Mouse (Mus musculus) CH12.LX (cell line): Measurements from ENCODE around the gene A630001G21Rik. TPM values are rescaled to one million over a fixed set of nuclear protein-coding genes. Genes with fewer than 3 reads are reported as not detected.

Source experiments
- DNase-seq: peaks from one replicate; pipeline ENCODE4 v3.0.0-alpha.2; 2013; ENCODE audit errors: extremely low read depth
- H3K27ac ChIP-seq: 2 replicates; pipeline ENCODE4 v1.5.1; 2012; ENCODE audit warnings: low read depth, mild to moderate bottlenecking, control low read depth, moderate library complexity; ENCODE audit not compliant: insufficient read depth
- H3K27me3 ChIP-seq: replicated peaks from 2 replicates; pipeline ENCODE3; 2012; ENCODE audit warnings: inconsistent platforms
- H3K36me3 ChIP-seq, 2 experiments: replicated peaks in 1 of 2; 2 replicates each; pipeline versions ENCODE3 to v1.6.1; 2012; ENCODE audit warnings: inconsistent platforms in 1 of 2, low read length in 1 of 2, mild to moderate bottlenecking in 1 of 2, mixed read lengths in 1 of 2, moderate library complexity in 1 of 2; ENCODE audit not compliant: control insufficient read depth in 1 of 2, insufficient read depth in 1 of 2
- H3K4me1 ChIP-seq, 2 experiments: 2 replicates each; pipeline ENCODE4 v1.6.1; 2012; ENCODE audit warnings: inconsistent platforms in 1 of 2, moderate library complexity in 1 of 2; ENCODE audit not compliant: insufficient read depth in 2 of 2, control insufficient read depth in 1 of 2
- H3K4me2 ChIP-seq: 2 replicates; pipeline ENCODE4 v1.6.1; 2012; ENCODE audit warnings: low read depth, mild to moderate bottlenecking, control low read depth; ENCODE audit not compliant: poor library complexity, insufficient read depth, severe bottlenecking
- H3K4me3 ChIP-seq, 3 experiments: fragments of 150-350 bp in 1 of 3; sonication (generic) in 1 of 3; replicated peaks in 1 of 3; 2 replicates each; pipeline versions ENCODE3 to v1.5.1; 2011 to 2012; ENCODE audit warnings: low read depth in 2 of 3, low read length in 2 of 3, mild to moderate bottlenecking in 2 of 3, moderate library complexity in 2 of 3, control low read depth in 1 of 3, improper control_type of control experiment in 1 of 3, inconsistent platforms in 1 of 3, mixed read lengths in 1 of 3; ENCODE audit not compliant: poor library complexity in 1 of 3
- H3K79me2 ChIP-seq: replicated peaks from 2 replicates; pipeline ENCODE4 v1.6.1; 2012; ENCODE audit warnings: mild to moderate bottlenecking, moderate library complexity; ENCODE audit not compliant: control insufficient read depth, poor library complexity, insufficient read depth, severe bottlenecking; ENCODE audit errors: extremely low read depth
- H3K9ac ChIP-seq: 2 replicates; pipeline ENCODE4 v1.6.1; 2012; ENCODE audit warnings: low read depth, mild to moderate bottlenecking, control low read depth, moderate library complexity; ENCODE audit not compliant: insufficient read depth
- H3K9me3 ChIP-seq: replicated peaks from 2 replicates; pipeline ENCODE3; 2012; ENCODE audit warnings: low read length, inconsistent platforms, mixed read lengths
- CHD1 ChIP-seq: IDR thresholded peaks from 2 replicates; pipeline ENCODE4 v1.6.1; 2012; ENCODE audit warnings: low read depth, low read length, improper control_type of control experiment, inconsistent platforms
- CHD2 ChIP-seq: IDR thresholded peaks from 2 replicates; pipeline ENCODE4 v1.6.1; 2011; ENCODE audit warnings: low read length, improper control_type of control experiment
- CTCF ChIP-seq, 2 experiments: IDR thresholded peaks in 1 of 2; conservative IDR thresholded peaks in 1 of 2; 2 replicates each; pipeline ENCODE4 v1.5.1; 2011 to 2012; ENCODE audit warnings: low read depth in 2 of 2, low read length in 2 of 2, improper control_type of control experiment in 1 of 2, inconsistent platforms in 1 of 2, mild to moderate bottlenecking in 1 of 2, moderate library complexity in 1 of 2
- E2F4 ChIP-seq: IDR thresholded peaks from 2 replicates; pipeline ENCODE4 v1.6.1; 2011; ENCODE audit warnings: low read depth, low read length, improper control_type of control experiment; ENCODE audit not compliant: insufficient replicate concordance
- ELF1 ChIP-seq: IDR thresholded peaks from 2 replicates; pipeline ENCODE4 v1.6.1; 2014; ENCODE audit warnings: low read depth, mild to moderate bottlenecking, inconsistent platforms, low read length, improper control_type of control experiment
- EP300 ChIP-seq: IDR thresholded peaks from 2 replicates; pipeline ENCODE4 v1.6.1; 2011; ENCODE audit warnings: low read length, improper control_type of control experiment
- GABPA ChIP-seq: IDR thresholded peaks from 2 replicates; pipeline ENCODE4 v1.6.1; 2012; ENCODE audit warnings: low read depth, low read length, improper control_type of control experiment, inconsistent platforms; ENCODE audit not compliant: insufficient replicate concordance
- HCFC1 ChIP-seq: IDR thresholded peaks from 2 replicates; pipeline ENCODE4 v1.6.1; 2012; ENCODE audit warnings: low read depth, mild to moderate bottlenecking, inconsistent platforms, low read length, improper control_type of control experiment
- IRF4 ChIP-seq: IDR thresholded peaks from 2 replicates; pipeline ENCODE4 v1.6.1; 2014; ENCODE audit warnings: low read depth, mild to moderate bottlenecking, inconsistent platforms, low read length, improper control_type of control experiment
- JUND ChIP-seq: conservative IDR thresholded peaks from 2 replicates; pipeline ENCODE4 v1.6.1; 2011; ENCODE audit warnings: low read depth, low read length, improper control_type of control experiment
- KAT2A ChIP-seq: IDR thresholded peaks from 2 replicates; pipeline ENCODE4 v1.6.1; 2012; ENCODE audit warnings: low read length, improper control_type of control experiment, inconsistent platforms; ENCODE audit not compliant: insufficient replicate concordance
- MAFK ChIP-seq: IDR thresholded peaks from 2 replicates; pipeline ENCODE4 v1.6.1; 2011; ENCODE audit warnings: low read length, improper control_type of control experiment; ENCODE audit not compliant: insufficient replicate concordance
- MAX ChIP-seq: IDR thresholded peaks from 2 replicates; pipeline ENCODE4 v1.6.1; 2011; ENCODE audit warnings: low read length, improper control_type of control experiment
- MAZ ChIP-seq: IDR thresholded peaks from 2 replicates; pipeline ENCODE4 v1.6.1; 2012; ENCODE audit warnings: low read depth, mild to moderate bottlenecking, inconsistent platforms, low read length, improper control_type of control experiment, moderate library complexity
- MEF2A ChIP-seq: IDR thresholded peaks from 2 replicates; pipeline ENCODE4 v1.6.1; 2014; ENCODE audit warnings: low read depth, mild to moderate bottlenecking, inconsistent platforms, low read length, improper control_type of control experiment, borderline replicate concordance
- MXI1 ChIP-seq: IDR thresholded peaks from 2 replicates; pipeline ENCODE4 v1.6.1; 2011; ENCODE audit warnings: mild to moderate bottlenecking, low read depth, low read length, improper control_type of control experiment
- MYC ChIP-seq: IDR thresholded peaks from 2 replicates; pipeline ENCODE4 v1.6.1; 2011; ENCODE audit warnings: low read depth, mild to moderate bottlenecking, improper control_type of control experiment, low read length
- NELFE ChIP-seq: IDR thresholded peaks from 2 replicates; pipeline ENCODE4 v1.6.1; 2011; ENCODE audit warnings: low read depth, low read length, improper control_type of control experiment
- NRF1 ChIP-seq: IDR thresholded peaks from 2 replicates; pipeline ENCODE4 v1.6.1; 2014; ENCODE audit warnings: low read depth, mild to moderate bottlenecking, inconsistent platforms, low read length, improper control_type of control experiment, moderate library complexity
- PAX5 ChIP-seq: IDR thresholded peaks from 2 replicates; pipeline ENCODE4 v1.6.1; 2012; ENCODE audit warnings: low read length, inconsistent platforms, mixed read lengths
- POLR2A ChIP-seq: IDR thresholded peaks from 2 replicates; pipeline ENCODE4 v1.6.1; 2011; ENCODE audit warnings: low read depth, mild to moderate bottlenecking, improper control_type of control experiment, low read length
- POLR2AphosphoS2 ChIP-seq: IDR thresholded peaks from 2 replicates; pipeline ENCODE4 v1.6.1; 2011; ENCODE audit warnings: low read depth, low read length, improper control_type of control experiment
- RAD21 ChIP-seq: IDR thresholded peaks from 2 replicates; pipeline ENCODE4 v1.6.1; 2011; ENCODE audit warnings: low read depth, mild to moderate bottlenecking, low read length, improper control_type of control experiment, moderate library complexity
- RCOR1 ChIP-seq: conservative IDR thresholded peaks from 2 replicates; pipeline ENCODE4 v1.6.1; 2012; ENCODE audit warnings: low read depth, mild to moderate bottlenecking, inconsistent platforms, low read length, improper control_type of control experiment
- SIN3A ChIP-seq: IDR thresholded peaks from 2 replicates; pipeline ENCODE4 v1.6.1; 2012; ENCODE audit warnings: low read length, improper control_type of control experiment, inconsistent platforms
- TCF12 ChIP-seq: IDR thresholded peaks from 2 replicates; pipeline ENCODE4 v1.6.1; 2014; ENCODE audit warnings: low read depth, mild to moderate bottlenecking, inconsistent platforms, low read length, improper control_type of control experiment
- USF2 ChIP-seq: conservative IDR thresholded peaks from 2 replicates; pipeline ENCODE4 v1.6.1; 2011; ENCODE audit warnings: low read depth, low read length, improper control_type of control experiment
- ZC3H11A ChIP-seq: IDR thresholded peaks from 2 replicates; pipeline ENCODE4 v1.6.1; 2012; ENCODE audit warnings: low read depth, mild to moderate bottlenecking, inconsistent platforms, low read length, improper control_type of control experiment
- ZKSCAN1 ChIP-seq: IDR thresholded peaks from 2 replicates; pipeline ENCODE4 v1.6.1; 2012; ENCODE audit warnings: low read depth, inconsistent platforms, low read length, improper control_type of control experiment, borderline replicate concordance
- ZMIZ1 ChIP-seq: IDR thresholded peaks from 2 replicates; pipeline ENCODE4 v1.6.1; 2012; ENCODE audit warnings: low read depth, mild to moderate bottlenecking, inconsistent platforms, low read length, improper control_type of control experiment
- ZNF384 ChIP-seq: IDR thresholded peaks from 2 replicates; pipeline ENCODE4 v1.6.1; 2012; ENCODE audit warnings: low read depth, low read length, improper control_type of control experiment, inconsistent platforms
- dilution Hi-C: fragments of 300-500 bp; cut with MboI; formaldehyde crosslinking; loops from 2 replicates; pipeline ENCODE4 v1.14.3; 2020; ENCODE audit warnings: low sequenced_read_pairs; ENCODE audit not compliant: extremely low pct_unique_long_range_greater_than_20kb, extremely low pct_ligation_motif_present
- in situ Hi-C: fragments of 300-500 bp; cut with MboI; formaldehyde crosslinking; loops from 3 replicates; pipeline ENCODE4 v1.14.3; 2019; ENCODE audit warnings: low sequenced_read_pairs, low pct_ligation_motif_present, low pct_unique_long_range_greater_than_20kb, mixed read lengths
- polyA plus RNA-seq: library from polyadenylated mRNA; unstranded; fragments of >175 nt; gene quantifications from 2 replicates; pipeline ENCODE4 v1.2.1, GENCODE M21; 2012; ENCODE audit warnings: low read depth; ENCODE audit not compliant: insufficient read length
- total RNA-seq, 2 experiments: library from RNA; depleted of rRNA; stranded (reverse); fragments of 300-350 nt in 1 of 2; fragments of >200 nt in 1 of 2; gene quantifications; 2 replicates each; pipeline ENCODE4 v1.2.3; 2012 to 2014

Gene A630001G21Rik
- total and polyA plus RNA-seq, 3 experiments = 55.8 to 151 (median 139) TPM

DNA sequence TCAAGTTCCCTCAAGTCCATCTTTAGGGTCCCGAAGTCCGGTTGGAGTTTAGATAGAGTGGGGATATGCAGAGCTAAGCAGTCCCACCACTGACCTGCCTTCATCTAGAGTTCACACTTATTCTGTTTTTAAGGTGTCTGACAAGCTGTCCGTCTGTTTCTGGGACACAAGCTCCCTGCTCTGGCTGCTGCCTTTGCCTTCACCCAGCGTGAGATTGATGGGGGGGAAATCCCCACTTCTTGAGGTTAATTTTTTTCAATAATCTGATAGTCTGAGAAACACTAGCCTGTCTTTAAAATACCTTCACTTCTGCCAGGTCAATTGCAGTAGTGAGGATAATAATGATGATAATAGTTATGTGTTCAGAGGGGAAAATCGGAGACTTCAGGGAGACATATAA lies 36.1 kb downstream of the A630001G21Rik start (continued):
- TF ChIP-seq NELFE (no peak), EP300 (peak; percentile 35; the same call in 1 of the 2 replicates), MXI1 (0 out of 2 replicates have a peak, but pooled peaks have one; percentile 35), HCFC1 (no peak), JUND (no peak), USF2 (no peak), POLR2AphosphoS2 (peak; percentile 39; the same call in 1 of the 2 replicates)

DNA sequence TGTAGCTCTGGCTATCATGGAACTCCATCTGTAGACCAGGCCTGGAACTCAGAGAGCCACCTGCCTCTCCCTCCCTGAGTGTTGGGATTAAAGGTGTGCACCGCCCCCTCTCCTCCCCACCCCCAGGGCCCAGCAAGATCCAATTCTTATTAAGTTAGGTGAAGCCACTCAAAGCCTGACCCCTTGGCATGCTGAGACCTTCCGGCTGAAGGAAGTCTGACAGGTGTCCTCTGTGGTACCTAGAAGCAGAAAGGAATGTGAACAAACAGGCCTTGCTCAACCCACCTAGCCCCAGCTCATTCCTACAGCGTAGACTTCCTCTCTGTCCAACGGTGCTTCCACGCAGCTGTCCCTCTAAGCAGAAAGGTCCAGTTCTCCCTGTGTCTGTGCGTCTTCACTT lies 37.5 kb downstream of the A630001G21Rik start:
- Histone ChIP-seq H3K4me1 (peaks cover 19 to 69% of the 10 kb centered on the region in 2 experiments), H3K27me3 (no peaks in the 10 kb centered on the region), H3K4me3 (no peak overlapping the region), H3K4me2 (no peak overlapping the region; the same call in 1 of the 2 replicates), H3K36me3 (peaks cover 0 to 32% of the 10 kb centered on the region in 2 experiments), H3K9ac (no peak overlapping the region), H3K9me3 (peaks cover 5% of the 10 kb centered on the region), H3K27ac (no peak overlapping the region), H3K79me2 (no peaks in the 10 kb centered on the region; the same call in 1 of the 2 replicates)
- TF ChIP-seq CHD1 (no peak), RCOR1 (no peak), NRF1 (no peak), ZMIZ1 (no peak)
- dilution Hi-C loops (no loop called here), in situ Hi-C loops (no loop called here)
- DNase-seq = no peak

DNA sequence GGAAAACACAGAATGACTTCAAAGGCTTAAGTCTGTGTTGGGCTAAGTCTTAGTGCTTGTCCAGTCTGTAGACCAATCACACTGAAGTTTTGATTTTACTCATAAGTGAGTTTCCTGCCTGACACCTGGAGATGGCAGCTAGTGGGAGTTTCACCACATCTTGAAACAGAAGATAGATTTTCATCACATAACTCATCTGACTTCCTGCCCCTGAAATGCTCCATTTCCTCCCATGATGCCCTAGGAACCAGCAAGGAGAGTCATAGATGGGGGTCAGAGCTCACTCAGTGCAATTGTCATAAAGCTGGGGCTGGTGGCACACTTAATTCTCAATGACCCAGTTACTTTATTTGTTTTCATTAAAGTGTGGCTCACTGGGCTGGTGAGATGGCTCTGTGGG lies 38.6 kb downstream of the A630001G21Rik start:
- Histone ChIP-seq H3K9me3 (peaks cover 5% of the 10 kb centered on the region), H3K27ac (peak overlapping the region; percentile 84), H3K36me3 (peaks cover 0 to 25% of the 10 kb centered on the region in 2 experiments), H3K79me2 (peaks cover 8% of the 10 kb centered on the region), H3K4me3 (no peak overlapping the region), H3K9ac (no peak overlapping the region), H3K4me2 (0 out of 2 replicates have a peak overlapping the region, but pooled peaks have one; percentile 30), H3K4me1 (peaks cover 19 to 60% of the 10 kb centered on the region in 2 experiments), H3K27me3 (no peaks in the 10 kb centered on the region)
- peak; percentile 91 for DNase-seq
- dilution Hi-C loops (no loop called here), in situ Hi-C loops (no loop called here)
- TF ChIP-seq ZNF384 (no peak), ELF1 (peak; percentile 76), RAD21 (peak; percentile 7), POLR2A (peak; percentile 60), PAX5 (no peak), MAFK (no peak), MYC (peak; percentile 76; the same call in 1 of the 2 replicates), IRF4 (peak; percentile 97), MEF2A (peak; percentile 80), KAT2A (0 out of 2 replicates have a peak, but pooled peaks have one; percentile 20), SIN3A (peak; percentile 63; the same call in 1 of the 2 replicates), MAZ (0 out of 2 replicates have a peak, but pooled peaks have one; percentile 45), E2F4 (no peak), MXI1 (no peak), ZMIZ1 (no peak), CHD2 (peak; percentile 62; the same call in 1 of the 2 replicates), ZC3H11A (no peak), HCFC1 (peak; percentile 65), CTCF (conservative IDR thresholded peaks at IDR 0.05 in 1 of 2, IDR thresholded peaks at IDR 0.05 in 1 of 2; ENCODE audit: low read depth in 2 of 2, low read length in 2 of 2) (no peak), JUND (peak; percentile 97), USF2 (no peak), MAX (peak; percentile 47; the same call in 1 of the 2 replicates), GABPA (no peak), TCF12 (peak; percentile 95), ZKSCAN1 (no peak)
